Mouse (Mus musculus) left cerebral cortex, adult 11 months (tissue): ENCODE measurements at regions not wholly inside any gene's neighbourhood (a gene's known extent, or its start where the extent isn't known, plus 50 kb on each side); places are given as distances from the start of the nearest gene placed in this dataset.

Experiments used
- DNase-seq: peaks from one replicate; pipeline ENCODE4 v3.0.0; 2022; ENCODE audit warnings: low spot score

- no peak for DNase-seq
Observed at GRCm38 (mm10) chr2:30698758-30699535, 104.1 kb downstream of the Cstad start.

GRCm38 (mm10) chr2:30697851-30698250, 103.0 kb downstream of the Cstad start:
- DNase-seq: no peak

GRCm38 (mm10) chr2:30695771-30696456, 101.1 kb downstream of the Cstad start:
- no peak for DNase-seq

- DNase-seq: no peak
Observed at GRCm38 (mm10) chr2:30695041-30695440, 100.2 kb downstream of the Cstad start.

GRCm38 (mm10) chr2:30693206-30694035, 98.6 kb downstream of the Cstad start:
- peak; percentile 83 for DNase-seq

GRCm38 (mm10) chr2:30692561-30693205, 97.8 kb downstream of the Cstad start:
- DNase-seq: no peak

GRCm38 (mm10) chr2:30691857-30692560, 97.2 kb downstream of the Cstad start:
- peak; percentile 85 for DNase-seq

GRCm38 (mm10) chr2:30690925-30691856, 96.4 kb downstream of the Cstad start:
- no peak for DNase-seq

GRCm38 (mm10) chr2:30690307-30690706, 95.5 kb downstream of the Cstad start:
- DNase-seq: no peak

GRCm38 (mm10) chr2:30688402-30688801, 93.6 kb downstream of the Cstad start:
- DNase-seq: no peak

- DNase-seq: no peak
Observed at GRCm38 (mm10) chr2:30687121-30687551, 92.3 kb downstream of the Cstad start.

- DNase-seq: no peak
Observed at GRCm38 (mm10) chr2:30686359-30686758, 91.5 kb downstream of the Cstad start.

GRCm38 (mm10) chr2:30685137-30685860, 90.5 kb downstream of the Cstad start:
- DNase-seq: no peak

GRCm38 (mm10) chr2:30684461-30684860, 89.6 kb downstream of the Cstad start:
- no peak for DNase-seq

GRCm38 (mm10) chr2:30682146-30682825, 87.4 kb downstream of the Cstad start:
- DNase-seq: no peak

GRCm38 (mm10) chr2:30681642-30682041, 86.8 kb downstream of the Cstad start:
- DNase-seq: no peak

- DNase-seq: no peak
Observed at GRCm38 (mm10) chr2:30679041-30679440, 84.2 kb downstream of the Cstad start.

- no peak for DNase-seq
Observed at GRCm38 (mm10) chr2:30677498-30677897, 82.7 kb downstream of the Cstad start.
